Mouse (Mus musculus) cortical plate, adult 2 months (tissue): ENCODE measurements around the gene Irf8.
"Not testable (repeated sequence)": the region's sequence is repeated elsewhere in the genome, so short reads cannot be mapped to it uniquely, and the experiment has no call there.

Source experiments
- CTCF ChIP-seq: fragments of 200-500 bp; IDR thresholded peaks from 2 replicates; pipeline ENCODE4 v1.5.1; 2011; ENCODE audit warnings: mild to moderate bottlenecking, control low read depth, low read length; ENCODE audit not compliant: insufficient read depth; ENCODE audit errors: extremely low read depth
- POLR2A ChIP-seq: fragments of 200-500 bp; IDR thresholded peaks from 2 replicates; pipeline ENCODE4 v1.6.1; 2011; ENCODE audit warnings: mild to moderate bottlenecking, low read length, control low read depth; ENCODE audit not compliant: insufficient read depth; ENCODE audit errors: extremely low read depth

DNA sequence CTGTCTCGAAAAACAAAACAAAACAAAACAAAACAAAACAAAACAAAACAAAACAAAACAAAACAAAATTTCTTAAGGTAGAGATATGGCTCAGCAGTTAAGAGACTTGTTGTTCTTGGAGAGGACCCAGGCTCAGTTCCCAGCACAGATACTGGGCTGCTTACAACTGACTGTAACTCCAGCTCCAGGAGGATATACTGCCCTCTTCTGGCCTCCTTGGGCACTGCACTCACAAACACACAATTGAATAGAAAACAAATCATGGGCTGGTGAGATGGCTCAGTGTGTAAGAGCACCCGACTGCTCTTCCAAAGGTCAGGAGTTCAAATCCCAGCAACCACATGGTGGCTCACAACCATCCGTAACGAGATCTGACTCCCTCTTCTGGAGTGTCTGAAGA lies 12.1 kb upstream of the Irf8 start:
- not testable (repeated sequence) for TF ChIP-seq POLR2A, CTCF
